ENCODE assay signal across 8 mouse cellular contexts in the genomic region with DNA sequence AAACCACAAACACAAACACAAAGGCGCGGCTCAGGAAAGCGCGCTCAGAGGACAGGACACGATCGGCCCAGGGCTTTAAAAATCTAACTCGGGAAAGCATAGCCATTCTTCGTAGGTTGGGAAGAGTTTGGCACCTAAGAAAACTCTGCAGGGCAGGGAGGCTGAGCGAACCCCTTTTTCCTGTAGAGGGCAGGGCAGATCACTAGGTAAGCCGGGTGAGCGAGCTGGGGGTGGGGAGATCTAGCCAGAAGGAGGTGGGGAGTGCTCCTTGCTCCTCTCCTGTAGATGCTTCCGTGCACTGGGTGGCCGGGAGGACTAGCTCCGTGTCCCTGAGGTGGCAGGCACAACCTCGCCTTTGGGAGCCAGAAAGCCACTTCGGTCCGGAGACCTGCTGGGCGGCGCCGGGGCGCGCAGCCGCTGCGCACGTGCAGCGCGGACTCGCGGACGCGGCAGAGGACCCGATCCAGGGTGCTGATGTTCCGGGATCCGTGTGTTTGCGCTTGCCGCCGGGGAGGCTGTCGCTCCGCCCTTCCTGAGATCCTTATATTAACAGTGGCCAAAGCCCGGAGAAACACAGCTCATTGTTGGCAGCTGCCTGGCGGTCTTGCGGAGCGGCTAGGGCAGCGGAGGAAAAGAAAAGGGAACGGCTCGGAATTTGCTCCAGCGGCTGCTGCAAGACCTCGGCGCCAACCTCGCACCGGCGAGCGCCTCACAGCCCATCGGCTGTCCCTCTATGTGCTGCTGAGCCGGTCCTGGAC. TPM values are rescaled to one million over a fixed set of nuclear protein-coding genes. Genes with fewer than 3 reads are reported as not detected.
A peak's percentile ranks its signal among the peaks of the same experiment; 100 is the strongest.
DNase-seq lines count a peak whose midpoint lies in the region; ATAC-seq lines count a peak whose summit lies in the region.

TSS of gene Cited2 (plus strand) at position 566 of the 758 bp plus-strand sequence.

- ATAC-seq in inflammation-experienced regulatory T-cells, adult 6 months: peak; percentile 63
- peak; percentile 47 for ATAC-seq in megakaryocyte-erythroid progenitor cell, adult 5-6 weeks (replicated peaks; ENCODE audit: low FRiP score, low TSS enrichment, poor library complexity, severe bottlenecking)

- peak; percentile 96 for DNase-seq in adipocyte (ENCODE audit: low spot score)
- peak; percentile 92 for DNase-seq in embryo, embryonic 10 days (ENCODE audit: low spot score)
- DNase-seq in gastrocnemius, postnatal 14 days: peak; percentile 95
- DNase-seq in left cerebral cortex, postnatal 10 days (ENCODE audit: extremely low spot score in 1 of 2, low spot score in 2 of 2): peak; percentile 96
- peak; percentile 98 for DNase-seq in right cerebral cortex, postnatal 25 days
- DNase-seq in urinary bladder, postnatal 4 days (ENCODE audit: low spot score in 2 of 2): peak; percentile 97 to 98

- intact Hi-C loops in gastrocnemius, postnatal 14 days (cut with DNase I; ENCODE audit: low total_unique reads): no loop called here
- intact Hi-C loops in left cerebral cortex, postnatal 10 days (cut with DNase I): loop anchor here (5.0 to 10.0 kb wide), 4 partner anchors 508 to 1088 kb away; no protein-coding TSS in a partner anchor

RNA-seq across cellular contexts. Expression of gene Cited2, which starts in this region (rescaled TPM):
- total RNA-seq in gastrocnemius, postnatal 14 days (2021): 10 to 100 TPM; 26.3 to 39.9 TPM
- polyA plus RNA-seq in inflammation-experienced regulatory T-cells, adult 6 months (2017; shearing (Covaris generic)): 1 to 10 TPM; 5.5 to 8.0 (median 7.7) TPM
- total RNA-seq in left cerebral cortex, postnatal 10 days (2021): 10 to 100 TPM; 30.4 to 36.4 TPM
- total RNA-seq in megakaryocyte-erythroid progenitor cell, adult 5-6 weeks (2014; fragmentation: Nextera tagmentation): 10.1 and 13.7 TPM in 2 replicates
- total RNA-seq in megakaryocyte-erythroid progenitor cell, adult 5-6 weeks (2017): 10.1 and 36.8 TPM in 2 replicates

Comparison
In these comparisons a context has a peak if more than half of its experiments do, and no peak if none do; other contexts are left out.
1. Peak in every context shown above with its lines: DNase-seq and ATAC-seq.